Mouse (Mus musculus): ENCODE results near the gene Avil. TPM values are rescaled to one million over a fixed set of nuclear protein-coding genes. Genes with fewer than 3 reads are reported as not detected.

The Avil gene
- total and polyA plus RNA-seq, 3 experiments = 2.7 to 20.0 (median 8.2) TPM

- peak; percentile 33 for DNase-seq (ENCODE audit: extremely low read depth)
- no peak overlapping the region for H3K4me2 ChIP-seq (ENCODE audit: insufficient read depth, low read depth, poor library complexity, severe bottlenecking)
- peak overlapping the region in 1 of 3 experiments; percentile 6 for H3K4me3 ChIP-seq (replicated peaks in 1 of 3; ENCODE audit: low read depth in 2 of 3, low read length in 2 of 3, poor library complexity in 1 of 3)
These were observed 1.5 kb downstream of the Avil start for GRCm38 (mm10) chr10:127002056-127002455.

GRCm38 (mm10) chr10:127002765-127003164, 2.3 kb downstream of the Avil start:
- Histone ChIP-seq H3K36me3 (replicated peaks in 1 of 2; ENCODE audit: control insufficient read depth in 1 of 2, insufficient read depth in 1 of 2, low read length in 1 of 2) (peaks cover 6 to 43% of the 10 kb centered on the region in 2 experiments), H3K4me2 (ENCODE audit: insufficient read depth, low read depth, poor library complexity, severe bottlenecking) (no peak overlapping the region), H3K79me2 (replicated peaks; ENCODE audit: control insufficient read depth, extremely low read depth, insufficient read depth, poor library complexity, severe bottlenecking) (no peaks in the 10 kb centered on the region), H3K9ac (ENCODE audit: insufficient read depth, low read depth) (no peak overlapping the region), H3K4me3 (replicated peaks in 1 of 3; ENCODE audit: low read depth in 2 of 3, low read length in 2 of 3, poor library complexity in 1 of 3) (no peak overlapping the region), H3K27ac (ENCODE audit: insufficient read depth, low read depth) (no peak overlapping the region), H3K27me3 (replicated peaks) (no peaks in the 10 kb centered on the region), H3K4me1 (ENCODE audit: control insufficient read depth in 1 of 2, insufficient read depth in 2 of 2) (peaks cover 6 to 48% of the 10 kb centered on the region in 2 experiments), H3K9me3 (replicated peaks; ENCODE audit: low read length) (no peaks in the 10 kb centered on the region)
- in situ Hi-C loops (cut with MboI; ENCODE audit: low pct_ligation_motif_present, low pct_unique_long_range_greater_than_20kb, low sequenced_read_pairs) = no loop called here
- DNase-seq (ENCODE audit: extremely low read depth) = no peak
- TF ChIP-seq JUND (conservative IDR thresholded peaks at IDR 0.05; ENCODE audit: low read depth, low read length) (no peak), UBTF (IDR thresholded peaks at IDR 0.05; ENCODE audit: low read depth, low read length) (no peak), E2F4 (IDR thresholded peaks at IDR 0.05; ENCODE audit: insufficient replicate concordance, low read depth, low read length) (no peak), MAZ (IDR thresholded peaks at IDR 0.05; ENCODE audit: low read depth, low read length) (no peak), TBP (conservative IDR thresholded peaks at IDR 0.05; ENCODE audit: low read depth, low read length) (no peak), NRF1 (IDR thresholded peaks at IDR 0.05; ENCODE audit: low read depth, low read length) (no peak), RAD21 (IDR thresholded peaks at IDR 0.05; ENCODE audit: low read depth, low read length) (no peak), ZKSCAN1 (IDR thresholded peaks at IDR 0.05; ENCODE audit: borderline replicate concordance, low read depth, low read length) (no peak), GABPA (IDR thresholded peaks at IDR 0.05; ENCODE audit: insufficient replicate concordance, low read depth, low read length) (no peak), CTCF (conservative IDR thresholded peaks at IDR 0.05 in 1 of 2, IDR thresholded peaks at IDR 0.05 in 1 of 2; ENCODE audit: low read depth in 2 of 2, low read length in 2 of 2) (no peak), MYC (IDR thresholded peaks at IDR 0.05; ENCODE audit: low read depth, low read length) (no peak), ZMIZ1 (IDR thresholded peaks at IDR 0.05; ENCODE audit: low read depth, low read length) (no peak), ZNF384 (IDR thresholded peaks at IDR 0.05; ENCODE audit: low read depth, low read length) (no peak), MXI1 (IDR thresholded peaks at IDR 0.05; ENCODE audit: low read depth, low read length) (no peak), ELF1 (IDR thresholded peaks at IDR 0.05; ENCODE audit: low read depth, low read length) (no peak), USF1 (IDR thresholded peaks at IDR 0.05; ENCODE audit: low read depth, low read length) (no peak), MAX (IDR thresholded peaks at IDR 0.05; ENCODE audit: low read length) (no peak), CHD1 (IDR thresholded peaks at IDR 0.05; ENCODE audit: low read depth, low read length) (no peak)
- dilution Hi-C loops (cut with MboI; ENCODE audit: extremely low pct_ligation_motif_present, extremely low pct_unique_long_range_greater_than_20kb, low sequenced_read_pairs) = no loop called here

More at GRCm38 (mm10) chr10:127002056-127002455, 1.5 kb downstream of the Avil start:
- Histone ChIP-seq H3K9me3 (replicated peaks; ENCODE audit: low read length) (no peaks in the 10 kb centered on the region), H3K36me3 (replicated peaks in 1 of 2; ENCODE audit: control insufficient read depth in 1 of 2, insufficient read depth in 1 of 2, low read length in 1 of 2) (peaks cover 12 to 45% of the 10 kb centered on the region in 2 experiments), H3K27me3 (replicated peaks) (no peaks in the 10 kb centered on the region), H3K79me2 (replicated peaks; ENCODE audit: control insufficient read depth, extremely low read depth, insufficient read depth, poor library complexity, severe bottlenecking) (no peaks in the 10 kb centered on the region), H3K4me1 (ENCODE audit: control insufficient read depth in 1 of 2, insufficient read depth in 2 of 2) (peaks cover 6 to 55% of the 10 kb centered on the region in 2 experiments), H3K9ac (ENCODE audit: insufficient read depth, low read depth) (no peak overlapping the region), H3K27ac (ENCODE audit: insufficient read depth, low read depth) (no peak overlapping the region)
- dilution Hi-C loops (cut with MboI; ENCODE audit: extremely low pct_ligation_motif_present, extremely low pct_unique_long_range_greater_than_20kb, low sequenced_read_pairs) (no loop called here), in situ Hi-C loops (cut with MboI; ENCODE audit: low pct_ligation_motif_present, low pct_unique_long_range_greater_than_20kb, low sequenced_read_pairs) (no loop called here)
- TF ChIP-seq SMC3 (IDR thresholded peaks at IDR 0.05; ENCODE audit: low read depth, low read length) = no peak
- TF ChIP-seq CHD2 (IDR thresholded peaks at IDR 0.05; ENCODE audit: low read length) = no peak
- TF ChIP-seq ETS1 (conservative IDR thresholded peaks at IDR 0.05; ENCODE audit: low read depth, low read length) = no peak
- no peak for TF ChIP-seq IRF4 (IDR thresholded peaks at IDR 0.05; ENCODE audit: low read depth, low read length)
- no peak for TF ChIP-seq JUND (conservative IDR thresholded peaks at IDR 0.05; ENCODE audit: low read depth, low read length)
- TF ChIP-seq BHLHE40 (IDR thresholded peaks at IDR 0.05; ENCODE audit: low read depth, low read length) = no peak
- TF ChIP-seq CTCF (conservative IDR thresholded peaks at IDR 0.05 in 1 of 2, IDR thresholded peaks at IDR 0.05 in 1 of 2; ENCODE audit: low read depth in 2 of 2, low read length in 2 of 2) = no peak
- no peak for TF ChIP-seq ZC3H11A (IDR thresholded peaks at IDR 0.05; ENCODE audit: low read depth, low read length)
- no peak for TF ChIP-seq USF1 (IDR thresholded peaks at IDR 0.05; ENCODE audit: low read depth, low read length)
- TF ChIP-seq MEF2A (IDR thresholded peaks at IDR 0.05; ENCODE audit: borderline replicate concordance, low read depth, low read length) = no peak
